Mouse (Mus musculus) CH12.LX (cell line): ENCODE results near the gene Cela3a. TPM values are rescaled to one million over a fixed set of nuclear protein-coding genes. Genes with fewer than 3 reads are reported as not detected.

ENCODE experiments used
- DNase-seq: peaks from one replicate; pipeline ENCODE4 v3.0.0-alpha.2; 2013; ENCODE audit errors: extremely low read depth
- H3K27ac ChIP-seq: 2 replicates; pipeline ENCODE4 v1.5.1; 2012; ENCODE audit warnings: low read depth, mild to moderate bottlenecking, control low read depth, moderate library complexity; ENCODE audit not compliant: insufficient read depth
- H3K27me3 ChIP-seq: replicated peaks from 2 replicates; pipeline ENCODE3; 2012; ENCODE audit warnings: inconsistent platforms
- H3K36me3 ChIP-seq, 2 experiments: replicated peaks in 1 of 2; 2 replicates each; pipeline versions ENCODE3 to v1.6.1; 2012; ENCODE audit warnings: inconsistent platforms in 1 of 2, low read length in 1 of 2, mild to moderate bottlenecking in 1 of 2, mixed read lengths in 1 of 2, moderate library complexity in 1 of 2; ENCODE audit not compliant: control insufficient read depth in 1 of 2, insufficient read depth in 1 of 2
- H3K4me1 ChIP-seq, 2 experiments: 2 replicates each; pipeline ENCODE4 v1.6.1; 2012; ENCODE audit warnings: inconsistent platforms in 1 of 2, moderate library complexity in 1 of 2; ENCODE audit not compliant: insufficient read depth in 2 of 2, control insufficient read depth in 1 of 2
- H3K4me2 ChIP-seq: 2 replicates; pipeline ENCODE4 v1.6.1; 2012; ENCODE audit warnings: low read depth, mild to moderate bottlenecking, control low read depth; ENCODE audit not compliant: poor library complexity, insufficient read depth, severe bottlenecking
- H3K4me3 ChIP-seq, 3 experiments: fragments of 150-350 bp in 1 of 3; sonication (generic) in 1 of 3; replicated peaks in 1 of 3; 2 replicates each; pipeline versions ENCODE3 to v1.5.1; 2011 to 2012; ENCODE audit warnings: low read depth in 2 of 3, low read length in 2 of 3, mild to moderate bottlenecking in 2 of 3, moderate library complexity in 2 of 3, control low read depth in 1 of 3, improper control_type of control experiment in 1 of 3, inconsistent platforms in 1 of 3, mixed read lengths in 1 of 3; ENCODE audit not compliant: poor library complexity in 1 of 3
- H3K79me2 ChIP-seq: replicated peaks from 2 replicates; pipeline ENCODE4 v1.6.1; 2012; ENCODE audit warnings: mild to moderate bottlenecking, moderate library complexity; ENCODE audit not compliant: control insufficient read depth, poor library complexity, insufficient read depth, severe bottlenecking; ENCODE audit errors: extremely low read depth
- H3K9ac ChIP-seq: 2 replicates; pipeline ENCODE4 v1.6.1; 2012; ENCODE audit warnings: low read depth, mild to moderate bottlenecking, control low read depth, moderate library complexity; ENCODE audit not compliant: insufficient read depth
- H3K9me3 ChIP-seq: replicated peaks from 2 replicates; pipeline ENCODE3; 2012; ENCODE audit warnings: low read length, inconsistent platforms, mixed read lengths
- BHLHE40 ChIP-seq: IDR thresholded peaks from 2 replicates; pipeline ENCODE4 v1.6.1; 2011; ENCODE audit warnings: mild to moderate bottlenecking, low read depth, low read length, improper control_type of control experiment
- CHD2 ChIP-seq: IDR thresholded peaks from 2 replicates; pipeline ENCODE4 v1.6.1; 2011; ENCODE audit warnings: low read length, improper control_type of control experiment
- CTCF ChIP-seq, 2 experiments: IDR thresholded peaks in 1 of 2; conservative IDR thresholded peaks in 1 of 2; 2 replicates each; pipeline ENCODE4 v1.5.1; 2011 to 2012; ENCODE audit warnings: low read depth in 2 of 2, low read length in 2 of 2, improper control_type of control experiment in 1 of 2, inconsistent platforms in 1 of 2, mild to moderate bottlenecking in 1 of 2, moderate library complexity in 1 of 2
- E2F4 ChIP-seq: IDR thresholded peaks from 2 replicates; pipeline ENCODE4 v1.6.1; 2011; ENCODE audit warnings: low read depth, low read length, improper control_type of control experiment; ENCODE audit not compliant: insufficient replicate concordance
- ELF1 ChIP-seq: IDR thresholded peaks from 2 replicates; pipeline ENCODE4 v1.6.1; 2014; ENCODE audit warnings: low read depth, mild to moderate bottlenecking, inconsistent platforms, low read length, improper control_type of control experiment
- EP300 ChIP-seq: IDR thresholded peaks from 2 replicates; pipeline ENCODE4 v1.6.1; 2011; ENCODE audit warnings: low read length, improper control_type of control experiment
- ETS1 ChIP-seq: conservative IDR thresholded peaks from 2 replicates; pipeline ENCODE4 v1.6.1; 2012; ENCODE audit warnings: low read depth, mild to moderate bottlenecking, inconsistent platforms, low read length, improper control_type of control experiment, moderate library complexity
- GABPA ChIP-seq: IDR thresholded peaks from 2 replicates; pipeline ENCODE4 v1.6.1; 2012; ENCODE audit warnings: low read depth, low read length, improper control_type of control experiment, inconsistent platforms; ENCODE audit not compliant: insufficient replicate concordance
- HCFC1 ChIP-seq: IDR thresholded peaks from 2 replicates; pipeline ENCODE4 v1.6.1; 2012; ENCODE audit warnings: low read depth, mild to moderate bottlenecking, inconsistent platforms, low read length, improper control_type of control experiment
- IRF4 ChIP-seq: IDR thresholded peaks from 2 replicates; pipeline ENCODE4 v1.6.1; 2014; ENCODE audit warnings: low read depth, mild to moderate bottlenecking, inconsistent platforms, low read length, improper control_type of control experiment
- JUN ChIP-seq: IDR thresholded peaks from 2 replicates; pipeline ENCODE4 v1.6.1; 2011; ENCODE audit warnings: low read depth, mild to moderate bottlenecking, low read length, improper control_type of control experiment, moderate library complexity; ENCODE audit not compliant: insufficient read depth
- JUND ChIP-seq: conservative IDR thresholded peaks from 2 replicates; pipeline ENCODE4 v1.6.1; 2011; ENCODE audit warnings: low read depth, low read length, improper control_type of control experiment
- KAT2A ChIP-seq: IDR thresholded peaks from 2 replicates; pipeline ENCODE4 v1.6.1; 2012; ENCODE audit warnings: low read length, improper control_type of control experiment, inconsistent platforms; ENCODE audit not compliant: insufficient replicate concordance
- MAFK ChIP-seq: IDR thresholded peaks from 2 replicates; pipeline ENCODE4 v1.6.1; 2011; ENCODE audit warnings: low read length, improper control_type of control experiment; ENCODE audit not compliant: insufficient replicate concordance
- MAX ChIP-seq: IDR thresholded peaks from 2 replicates; pipeline ENCODE4 v1.6.1; 2011; ENCODE audit warnings: low read length, improper control_type of control experiment
- MAZ ChIP-seq: IDR thresholded peaks from 2 replicates; pipeline ENCODE4 v1.6.1; 2012; ENCODE audit warnings: low read depth, mild to moderate bottlenecking, inconsistent platforms, low read length, improper control_type of control experiment, moderate library complexity
- MXI1 ChIP-seq: IDR thresholded peaks from 2 replicates; pipeline ENCODE4 v1.6.1; 2011; ENCODE audit warnings: mild to moderate bottlenecking, low read depth, low read length, improper control_type of control experiment
- MYC ChIP-seq: IDR thresholded peaks from 2 replicates; pipeline ENCODE4 v1.6.1; 2011; ENCODE audit warnings: low read depth, mild to moderate bottlenecking, improper control_type of control experiment, low read length
- NELFE ChIP-seq: IDR thresholded peaks from 2 replicates; pipeline ENCODE4 v1.6.1; 2011; ENCODE audit warnings: low read depth, low read length, improper control_type of control experiment
- NRF1 ChIP-seq: IDR thresholded peaks from 2 replicates; pipeline ENCODE4 v1.6.1; 2014; ENCODE audit warnings: low read depth, mild to moderate bottlenecking, inconsistent platforms, low read length, improper control_type of control experiment, moderate library complexity
- POLR2A ChIP-seq: IDR thresholded peaks from 2 replicates; pipeline ENCODE4 v1.6.1; 2011; ENCODE audit warnings: low read depth, mild to moderate bottlenecking, improper control_type of control experiment, low read length
- POLR2AphosphoS2 ChIP-seq: IDR thresholded peaks from 2 replicates; pipeline ENCODE4 v1.6.1; 2011; ENCODE audit warnings: low read depth, low read length, improper control_type of control experiment
- RAD21 ChIP-seq: IDR thresholded peaks from 2 replicates; pipeline ENCODE4 v1.6.1; 2011; ENCODE audit warnings: low read depth, mild to moderate bottlenecking, low read length, improper control_type of control experiment, moderate library complexity
- RCOR1 ChIP-seq: conservative IDR thresholded peaks from 2 replicates; pipeline ENCODE4 v1.6.1; 2012; ENCODE audit warnings: low read depth, mild to moderate bottlenecking, inconsistent platforms, low read length, improper control_type of control experiment
- SIN3A ChIP-seq: IDR thresholded peaks from 2 replicates; pipeline ENCODE4 v1.6.1; 2012; ENCODE audit warnings: low read length, improper control_type of control experiment, inconsistent platforms
- SMC3 ChIP-seq: IDR thresholded peaks from 2 replicates; pipeline ENCODE4 v1.6.1; 2011; ENCODE audit warnings: low read depth, low read length, improper control_type of control experiment
- TBP ChIP-seq: conservative IDR thresholded peaks from 2 replicates; pipeline ENCODE4 v1.6.1; 2011; ENCODE audit warnings: low read depth, low read length, improper control_type of control experiment
- TCF12 ChIP-seq: IDR thresholded peaks from 2 replicates; pipeline ENCODE4 v1.6.1; 2014; ENCODE audit warnings: low read depth, mild to moderate bottlenecking, inconsistent platforms, low read length, improper control_type of control experiment
- UBTF ChIP-seq: IDR thresholded peaks from 2 replicates; pipeline ENCODE4 v1.6.1; 2012; ENCODE audit warnings: low read depth, mild to moderate bottlenecking, inconsistent platforms, low read length, improper control_type of control experiment, moderate library complexity
- USF1 ChIP-seq: IDR thresholded peaks from 2 replicates; pipeline ENCODE4 v1.6.1; 2014; ENCODE audit warnings: low read depth, mild to moderate bottlenecking, inconsistent platforms, low read length, improper control_type of control experiment
- USF2 ChIP-seq: conservative IDR thresholded peaks from 2 replicates; pipeline ENCODE4 v1.6.1; 2011; ENCODE audit warnings: low read depth, low read length, improper control_type of control experiment
- ZC3H11A ChIP-seq: IDR thresholded peaks from 2 replicates; pipeline ENCODE4 v1.6.1; 2012; ENCODE audit warnings: low read depth, mild to moderate bottlenecking, inconsistent platforms, low read length, improper control_type of control experiment
- ZKSCAN1 ChIP-seq: IDR thresholded peaks from 2 replicates; pipeline ENCODE4 v1.6.1; 2012; ENCODE audit warnings: low read depth, inconsistent platforms, low read length, improper control_type of control experiment, borderline replicate concordance
- ZMIZ1 ChIP-seq: IDR thresholded peaks from 2 replicates; pipeline ENCODE4 v1.6.1; 2012; ENCODE audit warnings: low read depth, mild to moderate bottlenecking, inconsistent platforms, low read length, improper control_type of control experiment
- ZNF384 ChIP-seq: IDR thresholded peaks from 2 replicates; pipeline ENCODE4 v1.6.1; 2012; ENCODE audit warnings: low read depth, low read length, improper control_type of control experiment, inconsistent platforms
- dilution Hi-C: fragments of 300-500 bp; cut with MboI; formaldehyde crosslinking; loops from 2 replicates; pipeline ENCODE4 v1.14.3; 2020; ENCODE audit warnings: low sequenced_read_pairs; ENCODE audit not compliant: extremely low pct_unique_long_range_greater_than_20kb, extremely low pct_ligation_motif_present
- in situ Hi-C: fragments of 300-500 bp; cut with MboI; formaldehyde crosslinking; loops from 3 replicates; pipeline ENCODE4 v1.14.3; 2019; ENCODE audit warnings: low sequenced_read_pairs, low pct_ligation_motif_present, low pct_unique_long_range_greater_than_20kb, mixed read lengths
- polyA plus RNA-seq: library from polyadenylated mRNA; unstranded; fragments of >175 nt; gene quantifications from 2 replicates; pipeline ENCODE4 v1.2.1, GENCODE M21; 2012; ENCODE audit warnings: low read depth; ENCODE audit not compliant: insufficient read length
- total RNA-seq, 2 experiments: library from RNA; depleted of rRNA; stranded (reverse); fragments of 300-350 nt in 1 of 2; fragments of >200 nt in 1 of 2; gene quantifications; 2 replicates each; pipeline ENCODE4 v1.2.3; 2012 to 2014

The Cela3a gene
- total and polyA plus RNA-seq, 3 experiments = not detected

GRCm38 (mm10) chr4:137367275-137368088 is 42.1 kb downstream of the Cela3a start:
- Histone ChIP-seq H3K27ac (peak overlapping the region; percentile 78), H3K4me3 (peak overlapping the region; percentile 15 to 37 (median 33)), H3K9ac (peak overlapping the region; percentile 69)

DNA sequence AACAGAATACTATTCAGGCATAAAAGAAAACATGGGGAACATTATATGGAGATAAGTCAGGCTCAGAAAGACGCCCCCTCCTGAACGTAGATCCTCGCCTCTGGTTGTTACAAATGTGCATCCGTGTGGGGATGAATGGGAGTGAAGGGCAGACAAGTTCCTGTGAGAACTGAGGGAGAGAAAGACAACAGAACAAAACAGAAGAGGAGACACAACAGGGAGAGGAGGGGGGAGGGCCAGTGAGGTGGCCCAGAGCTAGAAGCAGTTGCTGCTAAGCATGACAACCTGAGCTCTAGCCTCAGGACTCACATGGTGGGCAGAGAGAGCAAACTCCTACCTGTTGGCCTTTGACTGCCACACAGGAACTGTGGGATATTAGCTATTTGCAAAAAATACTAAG is 43.5 kb downstream of the Cela3a start:
- dilution Hi-C loops = no loop called here
- in situ Hi-C loops = no loop called here

More at GRCm38 (mm10) chr4:137367275-137368088, 42.1 kb downstream of the Cela3a start:
- in situ Hi-C loops = no loop called here
- TF ChIP-seq RAD21 (no peak), POLR2A (peak; percentile 56; the same call in 1 of the 2 replicates), MAZ (no peak), TBP (peak; percentile 53; the same call in 1 of the 2 replicates), EP300 (0 out of 2 replicates have a peak, but pooled peaks have one; percentile 7), E2F4 (0 out of 2 replicates have a peak, but pooled peaks have one; percentile 49), UBTF (no peak), CTCF (conservative IDR thresholded peaks at IDR 0.05 in 1 of 2, IDR thresholded peaks at IDR 0.05 in 1 of 2; ENCODE audit: low read depth in 2 of 2, low read length in 2 of 2) (no peak), USF2 (no peak), NRF1 (no peak), ZNF384 (no peak), ETS1 (peak; percentile 56), JUND (no peak), SMC3 (no peak), RCOR1 (no peak), ELF1 (peak; percentile 68), TCF12 (no peak; the same call in 1 of the 2 replicates), MYC (no peak), GABPA (no peak), MAX (no peak), USF1 (no peak), POLR2AphosphoS2 (no peak), SIN3A (peak; percentile 69; the same call in 1 of the 2 replicates), NELFE (no peak; the same call in 1 of the 2 replicates), ZC3H11A (no peak), HCFC1 (peak; percentile 58), KAT2A (no peak), MXI1 (no peak), ZKSCAN1 (no peak), CHD2 (peak; percentile 53), JUN (no peak), MAFK (peak; percentile 11; the same call in 1 of the 2 replicates), ZMIZ1 (no peak), IRF4 (peak; percentile 26; the same call in 1 of the 2 replicates)
- TF ChIP-seq, all 38 proteins: peak for 11
- H3K4me2 ChIP-seq = peak overlapping the region; percentile 93
- peaks cover 23 to 52% of the 10 kb centered on the region in 2 experiments for H3K4me1 ChIP-seq
- H3K36me3 ChIP-seq = no peaks in the 10 kb centered on the region
- H3K9me3 ChIP-seq = no peaks in the 10 kb centered on the region
- dilution Hi-C loops = no loop called here
- H3K79me2 ChIP-seq = no peaks in the 10 kb centered on the region
- no peaks in the 10 kb centered on the region for H3K27me3 ChIP-seq
- DNase-seq = peak; percentile 85

More for the DNA sequence above, 43.5 kb downstream of the Cela3a start:
- Histone ChIP-seq H3K27me3 (no peaks in the 10 kb centered on the region), H3K4me3 (no peak overlapping the region), H3K36me3 (no peaks in the 10 kb centered on the region), H3K27ac (no peak overlapping the region), H3K9ac (no peak overlapping the region), H3K79me2 (no peaks in the 10 kb centered on the region), H3K4me1 (peaks cover 23 to 58% of the 10 kb centered on the region in 2 experiments), H3K9me3 (no peaks in the 10 kb centered on the region), H3K4me2 (no peak overlapping the region)
- DNase-seq = no peak
- TF ChIP-seq ETS1 = no peak
- no peak for TF ChIP-seq RCOR1
- no peak for TF ChIP-seq NRF1
- TF ChIP-seq BHLHE40 = no peak
- TF ChIP-seq MYC = no peak
- no peak for TF ChIP-seq ZMIZ1
- TF ChIP-seq NELFE = no peak
- no peak for TF ChIP-seq USF2
- TF ChIP-seq EP300 = no peak
- no peak for TF ChIP-seq POLR2AphosphoS2
- TF ChIP-seq JUN = no peak
- TF ChIP-seq E2F4 = no peak
